Mouse (Mus musculus): Measurements from ENCODE around the gene Vps26a.

DNA sequence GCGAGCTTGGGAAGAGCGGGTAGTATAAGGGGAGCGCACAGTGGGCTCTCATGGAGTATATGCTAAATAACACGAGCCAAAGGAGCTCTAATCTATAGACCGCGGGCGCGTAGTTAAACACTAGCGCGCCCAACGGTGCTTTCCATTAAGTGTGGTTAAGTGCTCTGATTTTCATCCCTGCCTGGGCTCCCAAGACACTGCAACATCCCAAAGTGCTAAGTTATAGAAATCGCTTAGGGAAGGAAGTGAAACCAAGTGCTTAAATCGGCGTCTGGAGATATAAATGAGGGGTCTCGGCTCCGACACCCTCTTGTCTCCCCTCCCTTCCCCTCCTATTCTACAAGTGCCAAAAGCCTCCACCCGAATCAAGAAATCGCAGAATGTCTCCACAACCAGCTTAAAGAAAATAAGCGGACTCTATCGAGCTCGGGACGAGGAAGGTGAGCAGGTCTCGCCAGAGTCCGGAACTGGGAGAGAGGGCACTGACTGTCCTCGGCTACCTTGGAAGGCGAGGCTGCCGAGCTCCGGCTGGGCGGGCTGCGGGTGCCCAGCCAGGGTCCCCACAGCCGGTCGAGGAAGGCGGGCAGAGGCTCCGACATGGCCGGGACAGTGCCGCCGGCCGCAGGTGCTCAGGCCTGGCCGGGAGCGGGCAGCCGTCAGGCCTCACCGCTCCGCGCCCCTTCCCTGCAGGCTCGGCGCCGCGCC is 575 bp downstream of the Vps26a start:
- TF ChIP-seq CTCF (IDR thresholded peaks at IDR 0.05; ENCODE audit: control insufficient read depth, insufficient read depth, insufficient replicate concordance, low read depth, low read length) (no peak), POLR2A (IDR thresholded peaks at IDR 0.05; ENCODE audit: control insufficient read depth, low read depth, low read length) (no peak)
